Mouse (Mus musculus) bone marrow, adult 2 months (tissue): ENCODE measurements around the gene Nop9.

Source experiments
- CTCF ChIP-seq: fragments of 200-500 bp; IDR thresholded peaks from 2 replicates; pipeline ENCODE4 v1.5.1; 2011; ENCODE audit warnings: low read length, control low read depth; ENCODE audit not compliant: control insufficient read depth, insufficient read depth
- POLR2A ChIP-seq: fragments of 200-500 bp; IDR thresholded peaks from 2 replicates; pipeline ENCODE4 v1.6.1; 2011; ENCODE audit warnings: low read depth, mild to moderate bottlenecking, control low read depth, low read length, borderline replicate concordance; ENCODE audit not compliant: control insufficient read depth

DNA sequence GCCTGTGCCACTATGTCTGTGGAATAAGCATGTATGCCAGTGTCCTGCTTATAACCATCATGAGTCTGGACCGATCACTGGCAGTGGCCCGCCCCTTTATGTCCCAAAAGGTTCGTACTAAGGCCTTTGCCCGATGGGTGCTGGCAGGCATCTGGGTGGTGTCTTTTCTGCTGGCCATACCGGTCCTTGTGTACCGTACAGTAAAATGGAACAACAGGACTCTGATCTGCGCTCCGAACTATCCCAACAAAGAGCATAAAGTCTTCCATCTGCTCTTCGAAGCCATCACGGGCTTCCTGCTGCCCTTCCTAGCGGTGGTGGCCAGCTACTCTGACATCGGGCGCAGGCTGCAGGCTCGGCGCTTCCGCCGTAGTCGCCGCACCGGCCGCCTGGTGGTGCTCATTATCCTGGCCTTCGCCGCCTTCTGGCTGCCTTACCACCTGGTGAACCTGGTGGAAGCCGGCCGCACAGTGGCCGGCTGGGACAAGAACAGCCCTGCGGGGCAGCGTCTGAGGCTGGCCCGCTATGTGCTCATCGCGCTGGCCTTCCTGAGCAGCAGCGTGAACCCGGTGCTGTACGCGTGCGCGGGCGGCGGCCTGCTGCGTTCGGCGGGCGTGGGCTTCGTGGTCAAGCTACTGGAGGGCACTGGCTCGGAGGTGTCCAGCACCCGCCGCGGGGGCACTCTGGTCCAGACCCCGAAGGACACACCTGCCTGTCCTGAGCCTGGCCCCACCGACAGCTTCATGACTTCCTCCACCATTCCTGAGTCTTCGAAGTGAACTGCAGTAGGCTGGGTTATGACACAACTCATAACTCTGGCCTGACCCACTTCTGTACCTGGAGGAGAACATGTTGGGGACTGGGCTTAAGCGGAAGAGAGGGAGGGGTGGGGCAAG is 22.3 kb downstream of the Nop9 start:
- no peak for TF ChIP-seq POLR2A
- peak; percentile 41 for TF ChIP-seq CTCF
